Mouse (Mus musculus) neural tube, embryonic 14.5 days (tissue): ENCODE results near the gene Desi2. TPM values are rescaled to one million over a fixed set of nuclear protein-coding genes. Genes with fewer than 3 reads are reported as not detected.
"Not testable (repeated sequence)": the region's sequence is repeated elsewhere in the genome, so short reads cannot be mapped to it uniquely, and the experiment has no call there.

Experiments used
- ATAC-seq: fragments of 200-750 bp; cut with Nextera tagmentation; 2 replicates; pipeline ENCODE4 v1.8.0; 2017; ENCODE audit warnings: low read depth, mild to moderate bottlenecking, moderate TSS enrichment, moderate library complexity
- H3K27ac ChIP-seq: fragments of 300-500 bp; sonication (generic); 2 replicates; pipeline ENCODE4 v1.5.1; 2014; ENCODE audit warnings: low read depth, mild to moderate bottlenecking, control low read depth, low read length, moderate library complexity, mixed read lengths
- H3K27me3 ChIP-seq: fragments of 300-500 bp; sonication (generic); 2 replicates; pipeline ENCODE4 v1.6.1; 2014; ENCODE audit warnings: low read length; ENCODE audit not compliant: control insufficient read depth, insufficient read depth
- H3K36me3 ChIP-seq: fragments of 300-500 bp; sonication (generic); 2 replicates; pipeline ENCODE4 v1.6.1; 2014; ENCODE audit warnings: low read length, mixed read lengths; ENCODE audit not compliant: control insufficient read depth, insufficient read depth
- H3K4me1 ChIP-seq: fragments of 300-500 bp; sonication (generic); 2 replicates; pipeline ENCODE4 v1.6.1; 2014; ENCODE audit warnings: low read length; ENCODE audit not compliant: control insufficient read depth, insufficient read depth
- H3K4me2 ChIP-seq: fragments of 300-500 bp; sonication (generic); 2 replicates; pipeline ENCODE4 v1.6.1; 2014; ENCODE audit warnings: mild to moderate bottlenecking, low read depth, low read length, control low read depth
- H3K4me3 ChIP-seq: fragments of 300-500 bp; sonication (generic); 2 replicates; pipeline ENCODE4 v1.5.1; 2014; ENCODE audit warnings: low read depth, low read length, control low read depth, mixed read lengths
- H3K9ac ChIP-seq: fragments of 300-500 bp; sonication (generic); replicated peaks from 2 replicates; pipeline ENCODE4 v1.6.1; 2014; ENCODE audit warnings: low read depth, mild to moderate bottlenecking, control low read depth, low read length, mixed read lengths
- H3K9me3 ChIP-seq: fragments of 300-500 bp; sonication (generic); 2 replicates; pipeline ENCODE4 v1.6.1; 2016; ENCODE audit warnings: low read length; ENCODE audit not compliant: control insufficient read depth
- WGBS: fragments of 180-500 bp; shearing (Covaris S2); extraction: QIAGEN DNeasy Blood & Tissue Kit; methylation state at CpG from one replicate; pipeline ENCODE4 v1.1.7; 2014; 5-methylcytosine and 5-hydroxymethylcytosine counted together
- polyA plus RNA-seq: library from polyadenylated mRNA; unstranded; fragments of >200 nt; fragmentation: Nextera tagmentation; extraction: Ambion mirVana; gene quantifications from 2 replicates; pipeline ENCODE4 v1.2.1, GENCODE M21; 2014

The Desi2 gene
- polyA plus RNA-seq, 1 experiment from 2014 or later: 22.3 TPM

- H3K9ac ChIP-seq: no peak overlapping the region
- no peaks in the 10 kb centered on the region for H3K27me3 ChIP-seq
- H3K9me3 ChIP-seq: no peaks in the 10 kb centered on the region
- no peak overlapping the region for H3K27ac ChIP-seq
- H3K4me3 ChIP-seq: no peak overlapping the region
- H3K36me3 ChIP-seq: no peaks in the 10 kb centered on the region
- no peak for ATAC-seq
- H3K4me1 ChIP-seq: no peaks in the 10 kb centered on the region
- H3K4me2 ChIP-seq: no peak overlapping the region
These were observed 22.7 kb downstream of the Desi2 start for GRCm38 (mm10) chr1:178209966-178210365.

GRCm38 (mm10) chr1:178217157-178217556 is 29.9 kb downstream of the Desi2 start:
- H3K27me3 ChIP-seq: no peaks in the 10 kb centered on the region
- no peaks in the 10 kb centered on the region for H3K36me3 ChIP-seq
- no peak overlapping the region for H3K4me3 ChIP-seq
- no peak for ATAC-seq
- H3K9ac ChIP-seq: no peak overlapping the region
- H3K4me1 ChIP-seq: no peaks in the 10 kb centered on the region
- no peak overlapping the region for H3K4me2 ChIP-seq
- H3K9me3 ChIP-seq: no peaks in the 10 kb centered on the region
- no peak overlapping the region for H3K27ac ChIP-seq

GRCm38 (mm10) chr1:178218305-178218704 is 31.1 kb downstream of the Desi2 start:
- Histone ChIP-seq H3K36me3 (no peaks in the 10 kb centered on the region), H3K27ac (no peak overlapping the region)

GRCm38 (mm10) chr1:178219166-178220077 is 32.2 kb downstream of the Desi2 start:
- Histone ChIP-seq H3K9ac (no peak overlapping the region), H3K27me3 (no peaks in the 10 kb centered on the region), H3K36me3 (no peaks in the 10 kb centered on the region), H3K4me3 (no peak overlapping the region), H3K4me2 (no peak overlapping the region), H3K27ac (no peak overlapping the region), H3K4me1 (no peaks in the 10 kb centered on the region), H3K9me3 (no peaks in the 10 kb centered on the region)
- no peak for ATAC-seq
- 88% methylated on average over 5 of the region's 5 CpGs for WGBS

More at GRCm38 (mm10) chr1:178218305-178218704, 31.1 kb downstream of the Desi2 start:
- Histone ChIP-seq H3K4me3 (no peak overlapping the region), H3K27me3 (no peaks in the 10 kb centered on the region), H3K4me1 (no peaks in the 10 kb centered on the region), H3K9me3 (no peaks in the 10 kb centered on the region), H3K9ac (no peak overlapping the region), H3K4me2 (no peak overlapping the region)
- ATAC-seq: no peak

GRCm38 (mm10) chr1:178228888-178229287 is 41.7 kb downstream of the Desi2 start:
- WGBS: 98% methylated on average over 4 of the region's 4 CpGs
- not testable (repeated sequence) for H3K27me3 ChIP-seq, H3K4me2 ChIP-seq, H3K4me3 ChIP-seq, H3K4me1 ChIP-seq, ATAC-seq, H3K27ac ChIP-seq, H3K9ac ChIP-seq, H3K9me3 ChIP-seq, H3K36me3 ChIP-seq

GRCm38 (mm10) chr1:178234109-178234508 is 46.9 kb downstream of the Desi2 start:
- H3K4me2 ChIP-seq: no peak overlapping the region
- no peak overlapping the region for H3K27ac ChIP-seq
- no peaks in the 10 kb centered on the region for H3K4me1 ChIP-seq
- H3K36me3 ChIP-seq: no peaks in the 10 kb centered on the region
- no peaks in the 10 kb centered on the region for H3K9me3 ChIP-seq
- 95% methylated on average over 3 of the region's 3 CpGs for WGBS
- no peak overlapping the region for H3K4me3 ChIP-seq
- H3K27me3 ChIP-seq: no peaks in the 10 kb centered on the region
- ATAC-seq: no peak
- H3K9ac ChIP-seq: no peak overlapping the region

DNA sequence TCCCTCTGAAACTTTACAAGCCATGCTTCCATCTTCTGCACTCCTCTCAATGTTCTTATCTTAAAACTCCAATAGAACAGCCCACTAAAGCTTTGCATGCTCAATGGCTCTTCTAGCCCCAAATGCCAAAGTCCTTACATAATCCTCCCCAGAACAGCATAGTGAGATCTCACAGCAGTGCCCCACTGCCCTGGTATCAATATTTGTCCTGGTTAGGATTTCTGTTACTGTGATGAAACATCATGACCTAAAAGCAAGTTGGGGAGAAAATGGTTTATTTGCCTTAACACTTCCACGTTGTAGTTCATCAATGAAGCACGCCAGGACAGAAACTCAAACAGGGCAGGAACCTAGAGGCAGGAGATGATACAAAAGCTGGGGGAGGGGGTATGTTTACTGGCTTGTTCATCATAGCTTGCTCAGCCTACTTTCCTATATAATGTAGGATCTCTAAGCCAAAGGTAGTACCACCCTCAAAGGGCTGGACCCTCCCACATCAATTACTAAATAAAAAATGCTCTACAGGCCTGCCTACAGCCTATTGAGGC is 48.8 kb downstream of the Desi2 start:
- H3K4me1 ChIP-seq: no peaks in the 10 kb centered on the region
- no peak overlapping the region for H3K4me3 ChIP-seq
- H3K27me3 ChIP-seq: no peaks in the 10 kb centered on the region
- no peak for ATAC-seq
- H3K9me3 ChIP-seq: no peaks in the 10 kb centered on the region
- H3K27ac ChIP-seq: no peak overlapping the region
- no peak overlapping the region for H3K9ac ChIP-seq
- 82% methylated on average over 2 of the region's 2 CpGs for WGBS
- no peaks in the 10 kb centered on the region for H3K36me3 ChIP-seq
- no peak overlapping the region for H3K4me2 ChIP-seq

DNA sequence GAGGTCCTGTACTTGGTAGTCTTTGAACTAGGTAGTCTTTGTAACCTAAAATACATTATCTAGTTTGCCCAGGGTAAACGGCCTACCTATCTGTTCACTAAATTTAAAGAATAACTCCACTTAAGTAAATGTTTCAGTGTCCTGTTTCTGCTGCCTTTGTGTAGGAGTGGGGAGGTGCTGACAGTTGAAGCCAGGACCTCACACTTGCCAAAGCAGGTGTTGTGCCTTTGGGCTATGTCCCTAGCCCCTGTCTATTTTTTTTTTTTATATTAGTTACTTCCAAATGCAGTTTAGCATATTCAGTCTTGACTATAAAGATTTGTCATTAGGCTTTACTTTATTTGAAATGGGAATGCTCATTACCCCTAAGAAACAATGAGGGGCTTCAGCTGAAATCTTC is 51.5 kb downstream of the Desi2 start:
- no peak overlapping the region for H3K4me2 ChIP-seq
- no peaks in the 10 kb centered on the region for H3K36me3 ChIP-seq
- no peak for ATAC-seq
- no peak overlapping the region for H3K27ac ChIP-seq
- no peaks in the 10 kb centered on the region for H3K9me3 ChIP-seq
- H3K4me3 ChIP-seq: no peak overlapping the region
- no peaks in the 10 kb centered on the region for H3K27me3 ChIP-seq
- H3K9ac ChIP-seq: no peak overlapping the region
- no peaks in the 10 kb centered on the region for H3K4me1 ChIP-seq
- WGBS: 98% methylated on average over 1 of the region's 1 CpGs

DNA sequence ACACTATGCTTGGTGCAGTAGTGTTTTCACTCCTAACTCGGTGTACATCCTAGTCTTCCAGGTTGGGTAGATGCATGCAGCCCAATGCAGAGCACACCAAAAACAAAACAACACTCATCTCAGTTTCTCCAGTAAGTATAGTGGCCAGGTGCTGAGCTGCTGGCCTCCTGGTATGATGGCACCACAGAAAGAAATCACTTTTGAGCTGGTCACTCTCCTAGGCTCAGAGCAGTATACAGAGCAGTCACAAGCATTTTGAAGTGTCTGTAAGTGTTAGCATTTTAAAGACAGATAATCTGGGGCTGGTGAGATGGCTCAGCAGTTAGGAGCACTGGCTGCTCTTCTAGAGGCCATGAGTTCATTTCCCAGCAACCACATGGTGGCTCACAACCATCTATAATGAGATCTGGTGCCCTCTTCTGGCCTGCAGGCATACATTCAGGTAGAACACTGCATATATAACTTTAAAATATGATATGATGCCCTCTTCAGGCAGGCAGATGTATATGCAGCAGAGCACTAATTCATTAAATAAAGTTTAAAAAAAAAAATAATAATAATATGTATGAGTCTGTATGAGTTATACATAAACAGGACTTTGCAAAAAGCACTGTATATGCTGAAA is 54.8 kb downstream of the Desi2 start:
- no peaks in the 10 kb centered on the region for H3K9me3 ChIP-seq
- H3K4me3 ChIP-seq: no peak overlapping the region
- H3K36me3 ChIP-seq: no peaks in the 10 kb centered on the region
- no peak overlapping the region for H3K9ac ChIP-seq
- no peak overlapping the region for H3K27ac ChIP-seq
- no peak for ATAC-seq
- no peaks in the 10 kb centered on the region for H3K27me3 ChIP-seq
- 100% methylated on average over 1 of the region's 1 CpGs for WGBS
- no peak overlapping the region for H3K4me2 ChIP-seq
- H3K4me1 ChIP-seq: no peaks in the 10 kb centered on the region
